Mouse (Mus musculus) bone marrow, adult 2 months (tissue): Measurements from ENCODE around the gene Pcnx. TPM values are rescaled to one million over a fixed set of nuclear protein-coding genes. Genes with fewer than 3 reads are reported as not detected.

Experiments
- H3K27ac ChIP-seq: fragments of 200-500 bp; 2 replicates; pipeline ENCODE4 v1.5.1; 2012; ENCODE audit warnings: low read depth, mild to moderate bottlenecking, control low read depth, inconsistent platforms, low read length; ENCODE audit not compliant: control insufficient read depth, poor library complexity, insufficient read depth
- H3K4me1 ChIP-seq: fragments of 200-500 bp; 2 replicates; pipeline ENCODE4 v1.6.1; 2011; ENCODE audit warnings: low read length; ENCODE audit not compliant: control insufficient read depth, insufficient read depth
- H3K4me3 ChIP-seq: fragments of 200-500 bp; replicated peaks from 2 replicates; pipeline ENCODE3; 2011; ENCODE audit warnings: mild to moderate bottlenecking, low read depth, low read length, control low read depth; ENCODE audit not compliant: control insufficient read depth
- CTCF ChIP-seq: fragments of 200-500 bp; IDR thresholded peaks from 2 replicates; pipeline ENCODE4 v1.5.1; 2011; ENCODE audit warnings: low read length, control low read depth; ENCODE audit not compliant: control insufficient read depth, insufficient read depth
- POLR2A ChIP-seq: fragments of 200-500 bp; IDR thresholded peaks from 2 replicates; pipeline ENCODE4 v1.6.1; 2011; ENCODE audit warnings: low read depth, mild to moderate bottlenecking, control low read depth, low read length, borderline replicate concordance; ENCODE audit not compliant: control insufficient read depth
- WGBS: fragments of 180-500 bp; shearing (Covaris S2); methylation state at CpG from one replicate; pipeline ENCODE4 v1.1.7; 2018; 5-methylcytosine and 5-hydroxymethylcytosine counted together
- polyA plus RNA-seq: library from polyadenylated mRNA; stranded (reverse); fragments of >200 nt; gene quantifications from 2 replicates; pipeline ENCODE4 v1.2.4, GENCODE M21; 2011; ENCODE audit warnings: low replicate concordance; ENCODE audit not compliant: missing spikeins, insufficient read depth, insufficient read length

The Pcnx gene
- polyA plus RNA-seq, 1 experiment = 38.8 TPM

GRCm38 (mm10) chr12:81894311-81894710 lies 34.5 kb downstream of the Pcnx start:
- no peak overlapping the region for H3K27ac ChIP-seq
- TF ChIP-seq CTCF = no peak
- no peak for TF ChIP-seq POLR2A
- H3K4me1 ChIP-seq = peaks cover 8% of the 10 kb centered on the region
- H3K4me3 ChIP-seq = no peak overlapping the region
- WGBS = 88% methylated on average over 5 of the region's 5 CpGs

GRCm38 (mm10) chr12:81895986-81896385 lies 36.2 kb downstream of the Pcnx start:
- Histone ChIP-seq H3K27ac (no peak overlapping the region), H3K4me1 (peaks cover 8% of the 10 kb centered on the region), H3K4me3 (no peak overlapping the region)
- TF ChIP-seq CTCF (no peak), POLR2A (no peak)
- WGBS = 65% methylated on average over 6 of the region's 6 CpGs

DNA sequence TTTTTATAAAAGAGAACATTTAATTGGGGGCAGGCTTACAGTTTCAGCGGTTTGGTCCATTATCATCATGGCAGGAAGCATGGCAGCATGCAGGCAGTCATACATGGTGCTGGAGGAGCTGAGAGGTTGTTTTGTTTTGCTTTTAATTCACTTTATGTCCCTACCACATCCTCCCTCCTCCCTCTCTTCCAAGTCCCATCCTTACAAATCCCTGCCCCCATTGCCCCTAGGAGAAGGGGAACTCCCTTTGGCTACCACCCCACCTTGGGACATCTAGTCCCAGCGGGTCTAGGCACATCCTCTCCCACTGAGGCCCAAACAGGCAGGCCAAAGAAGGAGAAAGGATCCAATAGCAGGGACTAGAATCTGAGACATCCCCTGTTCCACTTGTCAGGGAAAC lies 44.6 kb downstream of the Pcnx start:
- WGBS = 73% methylated on average over 2 of the region's 2 CpGs
- no peak for TF ChIP-seq POLR2A
- TF ChIP-seq CTCF = no peak
- H3K4me1 ChIP-seq = peaks cover 1% of the 10 kb centered on the region

GRCm38 (mm10) chr12:81905865-81906264 lies 46.0 kb downstream of the Pcnx start:
- Histone ChIP-seq H3K4me1 (peaks cover 3% of the 10 kb centered on the region), H3K4me3 (no peak overlapping the region), H3K27ac (no peak overlapping the region)
- WGBS = 29% methylated on average over 2 of the region's 2 CpGs
- TF ChIP-seq POLR2A (no peak), CTCF (no peak)

More for the DNA sequence above, 44.6 kb downstream of the Pcnx start:
- Histone ChIP-seq H3K27ac (no peak overlapping the region), H3K4me3 (no peak overlapping the region)

GRCm38 (mm10) chr12:81907741-81908357 lies 48.0 kb downstream of the Pcnx start:
- Histone ChIP-seq H3K4me1 (peaks cover 3% of the 10 kb centered on the region), H3K4me3 (no peak overlapping the region), H3K27ac (no peak overlapping the region)
- WGBS = 50% methylated on average over 4 of the region's 4 CpGs
- TF ChIP-seq POLR2A (no peak), CTCF (no peak)

GRCm38 (mm10) chr12:81910439-81910838 lies 50.6 kb downstream of the Pcnx start:
- Histone ChIP-seq H3K27ac (no peak overlapping the region), H3K4me3 (no peak overlapping the region), H3K4me1 (peaks cover 2% of the 10 kb centered on the region; the same call in 1 of the 2 replicates)
- TF ChIP-seq CTCF = no peak
- no peak for TF ChIP-seq POLR2A
- WGBS = 66% methylated on average over 5 of the region's 5 CpGs

- WGBS = 48% methylated on average over 2 of the region's 2 CpGs
- Histone ChIP-seq H3K4me3 (no peak overlapping the region), H3K4me1 (peaks cover 1% of the 10 kb centered on the region; the same call in 1 of the 2 replicates), H3K27ac (no peak overlapping the region)
- peak; percentile 92 for TF ChIP-seq CTCF
- TF ChIP-seq POLR2A = no peak
These were observed 55.5 kb downstream of the Pcnx start for GRCm38 (mm10) chr12:81915176-81915950.

DNA sequence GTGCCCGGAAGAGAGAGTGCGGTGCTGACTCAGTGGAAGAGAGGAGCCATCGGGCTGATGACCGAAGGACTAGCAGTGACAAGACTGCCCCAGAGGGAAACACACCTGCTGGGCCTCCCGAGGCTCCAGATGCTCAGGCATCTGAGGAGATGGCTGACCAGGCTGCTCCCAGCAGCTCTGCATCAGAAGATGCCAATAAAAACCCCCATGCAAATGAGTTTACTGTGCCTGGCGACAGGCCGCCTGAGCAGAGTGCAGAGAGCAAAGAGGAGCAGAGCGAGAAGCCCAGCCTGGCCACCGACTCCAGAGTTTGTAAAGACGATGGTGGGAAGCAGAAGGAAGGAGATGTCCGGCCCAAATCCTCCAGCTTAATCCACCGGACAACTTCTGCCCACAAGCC lies 58.5 kb downstream of the Pcnx start:
- H3K4me1 ChIP-seq = no peaks in the 10 kb centered on the region; the same call in 1 of the 2 replicates
- no peak overlapping the region for H3K27ac ChIP-seq
- no peak overlapping the region for H3K4me3 ChIP-seq
- 88% methylated on average over 12 of the region's 12 CpGs for WGBS
- TF ChIP-seq CTCF = no peak
- no peak for TF ChIP-seq POLR2A
